Mouse (Mus musculus): ENCODE measurements around the gene Magi2. TPM values are rescaled to one million over a fixed set of nuclear protein-coding genes. Genes with fewer than 3 reads are reported as not detected.

The Magi2 gene
- polyA plus RNA-seq, 1 experiment = 0.48 TPM

GRCm38 (mm10) chr5:20576266-20576665, 1349.4 kb downstream of the Magi2 start:
- no peak overlapping the region for H3ac ChIP-seq (ENCODE audit: control insufficient read depth, insufficient read length)
- no peak overlapping the region for H3K4me2 ChIP-seq (ENCODE audit: low read depth)
- H3K27me3 ChIP-seq (ENCODE audit: control insufficient read depth, insufficient read depth, insufficient read length) = no peaks in the 10 kb centered on the region
- no peaks in the 10 kb centered on the region for H3K79me2 ChIP-seq (ENCODE audit: control insufficient read depth, insufficient read depth)
- no peak overlapping the region for H3K4me3 ChIP-seq
- no peaks in the 10 kb centered on the region for H3K36me3 ChIP-seq (ENCODE audit: control insufficient read depth, insufficient read depth)
- no peak for TF ChIP-seq POLR2A (IDR thresholded peaks at IDR 0.05; ENCODE audit: insufficient read length, low read depth)
- TF ChIP-seq E2F4 (IDR thresholded peaks at IDR 0.05; ENCODE audit: insufficient read depth) = no peak
- no peak for TF ChIP-seq MYOG (IDR thresholded peaks at IDR 0.05; ENCODE audit: control insufficient read depth in 1 of 3, insufficient read depth in 1 of 3, insufficient read length in 2 of 3, low read depth in 2 of 3)
- no peak for TF ChIP-seq CEBPB (IDR thresholded peaks at IDR 0.05; ENCODE audit: insufficient read depth, poor library complexity, severe bottlenecking)
- no peak for TF ChIP-seq TCF3 (IDR thresholded peaks at IDR 0.05; ENCODE audit: insufficient read length, low read depth)
- no peak for TF ChIP-seq REST (IDR thresholded peaks at IDR 0.05; ENCODE audit: insufficient read depth, insufficient read length)
- TF ChIP-seq TCF12 (IDR thresholded peaks at IDR 0.05; ENCODE audit: insufficient read depth, poor library complexity, severe bottlenecking) = no peak
- TF ChIP-seq MAX (IDR thresholded peaks at IDR 0.05; ENCODE audit: low read depth) = no peak
- no peak for TF ChIP-seq SRF (IDR thresholded peaks at IDR 0.05; ENCODE audit: control insufficient read depth, insufficient read length, low read depth)
- no peak for TF ChIP-seq POLR2AphosphoS2 (IDR thresholded peaks at IDR 0.05; ENCODE audit: insufficient read length, low read depth)
- no peak for TF ChIP-seq USF1 (IDR thresholded peaks at IDR 0.05; ENCODE audit: low read depth)
- TF ChIP-seq MYOD1 (IDR thresholded peaks at IDR 0.05; ENCODE audit: control insufficient read depth in 1 of 3, insufficient read length in 2 of 3, low read depth in 2 of 3) = no peak

GRCm38 (mm10) chr5:20578666-20579065, 1351.8 kb downstream of the Magi2 start:
- no peaks in the 10 kb centered on the region for H3K36me3 ChIP-seq (ENCODE audit: control insufficient read depth, insufficient read depth)
- no peak overlapping the region for H3K4me3 ChIP-seq
- H3K27me3 ChIP-seq (ENCODE audit: control insufficient read depth, insufficient read depth, insufficient read length) = no peaks in the 10 kb centered on the region
- H3K4me2 ChIP-seq (ENCODE audit: low read depth) = no peak overlapping the region
- H3K79me2 ChIP-seq (ENCODE audit: control insufficient read depth, insufficient read depth) = no peaks in the 10 kb centered on the region
- TF ChIP-seq USF1 (IDR thresholded peaks at IDR 0.05; ENCODE audit: low read depth) (no peak), MYOG (IDR thresholded peaks at IDR 0.05; ENCODE audit: control insufficient read depth in 1 of 3, insufficient read depth in 1 of 3, insufficient read length in 2 of 3, low read depth in 2 of 3) (no peak), E2F4 (IDR thresholded peaks at IDR 0.05; ENCODE audit: insufficient read depth) (no peak), MYOD1 (IDR thresholded peaks at IDR 0.05; ENCODE audit: control insufficient read depth in 1 of 3, insufficient read length in 2 of 3, low read depth in 2 of 3) (no peak), SRF (IDR thresholded peaks at IDR 0.05; ENCODE audit: control insufficient read depth, insufficient read length, low read depth) (no peak), POLR2AphosphoS2 (IDR thresholded peaks at IDR 0.05; ENCODE audit: insufficient read length, low read depth) (no peak), POLR2A (IDR thresholded peaks at IDR 0.05; ENCODE audit: insufficient read length, low read depth) (no peak), MAX (IDR thresholded peaks at IDR 0.05; ENCODE audit: low read depth) (no peak), TCF12 (IDR thresholded peaks at IDR 0.05; ENCODE audit: insufficient read depth, poor library complexity, severe bottlenecking) (no peak), REST (IDR thresholded peaks at IDR 0.05; ENCODE audit: insufficient read depth, insufficient read length) (no peak), TCF3 (IDR thresholded peaks at IDR 0.05; ENCODE audit: insufficient read length, low read depth) (no peak), CEBPB (IDR thresholded peaks at IDR 0.05; ENCODE audit: insufficient read depth, poor library complexity, severe bottlenecking) (no peak)
- H3ac ChIP-seq (ENCODE audit: control insufficient read depth, insufficient read length) = no peak overlapping the region

GRCm38 (mm10) chr5:20580619-20581018, 1353.8 kb downstream of the Magi2 start:
- Histone ChIP-seq H3K4me3 (no peak overlapping the region), H3K4me2 (ENCODE audit: low read depth) (no peak overlapping the region), H3K27me3 (ENCODE audit: control insufficient read depth, insufficient read depth, insufficient read length) (no peaks in the 10 kb centered on the region), H3ac (ENCODE audit: control insufficient read depth, insufficient read length) (no peak overlapping the region), H3K79me2 (ENCODE audit: control insufficient read depth, insufficient read depth) (no peaks in the 10 kb centered on the region), H3K36me3 (ENCODE audit: control insufficient read depth, insufficient read depth) (no peaks in the 10 kb centered on the region)
- no peak for TF ChIP-seq E2F4 (IDR thresholded peaks at IDR 0.05; ENCODE audit: insufficient read depth)
- TF ChIP-seq MAX (IDR thresholded peaks at IDR 0.05; ENCODE audit: low read depth) = no peak
- no peak for TF ChIP-seq USF1 (IDR thresholded peaks at IDR 0.05; ENCODE audit: low read depth)
- TF ChIP-seq TCF3 (IDR thresholded peaks at IDR 0.05; ENCODE audit: insufficient read length, low read depth) = no peak
- no peak for TF ChIP-seq CEBPB (IDR thresholded peaks at IDR 0.05; ENCODE audit: insufficient read depth, poor library complexity, severe bottlenecking)
- no peak for TF ChIP-seq REST (IDR thresholded peaks at IDR 0.05; ENCODE audit: insufficient read depth, insufficient read length)
- TF ChIP-seq SRF (IDR thresholded peaks at IDR 0.05; ENCODE audit: control insufficient read depth, insufficient read length, low read depth) = no peak
- no peak for TF ChIP-seq POLR2A (IDR thresholded peaks at IDR 0.05; ENCODE audit: insufficient read length, low read depth)
- no peak for TF ChIP-seq TCF12 (IDR thresholded peaks at IDR 0.05; ENCODE audit: insufficient read depth, poor library complexity, severe bottlenecking)
- no peak for TF ChIP-seq POLR2AphosphoS2 (IDR thresholded peaks at IDR 0.05; ENCODE audit: insufficient read length, low read depth)
- no peak for TF ChIP-seq MYOD1 (IDR thresholded peaks at IDR 0.05; ENCODE audit: control insufficient read depth in 1 of 3, insufficient read length in 2 of 3, low read depth in 2 of 3)
- TF ChIP-seq MYOG (IDR thresholded peaks at IDR 0.05; ENCODE audit: control insufficient read depth in 1 of 3, insufficient read depth in 1 of 3, insufficient read length in 2 of 3, low read depth in 2 of 3) = no peak

GRCm38 (mm10) chr5:20582995-20583435, 1356.2 kb downstream of the Magi2 start:
- H3K4me2 ChIP-seq (ENCODE audit: low read depth) = peak overlapping the region; percentile 12

GRCm38 (mm10) chr5:20583639-20584038, 1356.8 kb downstream of the Magi2 start:
- Histone ChIP-seq H3K27me3 (ENCODE audit: control insufficient read depth, insufficient read depth, insufficient read length) (no peaks in the 10 kb centered on the region), H3K36me3 (ENCODE audit: control insufficient read depth, insufficient read depth) (no peaks in the 10 kb centered on the region), H3ac (ENCODE audit: control insufficient read depth, insufficient read length) (no peak overlapping the region), H3K4me3 (no peak overlapping the region), H3K4me2 (ENCODE audit: low read depth) (no peak overlapping the region), H3K79me2 (ENCODE audit: control insufficient read depth, insufficient read depth) (no peaks in the 10 kb centered on the region)
- no peak for TF ChIP-seq POLR2A (IDR thresholded peaks at IDR 0.05; ENCODE audit: insufficient read length, low read depth)
- TF ChIP-seq REST (IDR thresholded peaks at IDR 0.05; ENCODE audit: insufficient read depth, insufficient read length) = no peak

More at GRCm38 (mm10) chr5:20582995-20583435, 1356.2 kb downstream of the Magi2 start:
- TF ChIP-seq MYOD1 (IDR thresholded peaks at IDR 0.05; ENCODE audit: control insufficient read depth in 1 of 3, insufficient read length in 2 of 3, low read depth in 2 of 3) (peak in 2 of 3 experiments; percentile 40 to 76), MAX (IDR thresholded peaks at IDR 0.05; ENCODE audit: low read depth) (no peak)
- Histone ChIP-seq H3K79me2 (ENCODE audit: control insufficient read depth, insufficient read depth) (no peaks in the 10 kb centered on the region), H3K4me3 (no peak overlapping the region), H3K27me3 (ENCODE audit: control insufficient read depth, insufficient read depth, insufficient read length) (no peaks in the 10 kb centered on the region), H3K36me3 (ENCODE audit: control insufficient read depth, insufficient read depth) (no peaks in the 10 kb centered on the region), H3ac (ENCODE audit: control insufficient read depth, insufficient read length) (no peak overlapping the region)

All from myocyte (in vitro differentiated cells).